Mouse (Mus musculus) stomach, postnatal 0 days (tissue): ENCODE results near the gene Cd72.

Experiments
- CTCF ChIP-seq: IDR thresholded peaks from 2 replicates; pipeline ENCODE4 v1.5.1; 2016; ENCODE audit warnings: antibody characterized with exemption, low read depth, mild to moderate bottlenecking, moderate library complexity
- EP300 ChIP-seq: optimal IDR thresholded peaks from 2 replicates; pipeline ENCODE3; 2016; ENCODE audit warnings: antibody characterized with exemption

DNA sequence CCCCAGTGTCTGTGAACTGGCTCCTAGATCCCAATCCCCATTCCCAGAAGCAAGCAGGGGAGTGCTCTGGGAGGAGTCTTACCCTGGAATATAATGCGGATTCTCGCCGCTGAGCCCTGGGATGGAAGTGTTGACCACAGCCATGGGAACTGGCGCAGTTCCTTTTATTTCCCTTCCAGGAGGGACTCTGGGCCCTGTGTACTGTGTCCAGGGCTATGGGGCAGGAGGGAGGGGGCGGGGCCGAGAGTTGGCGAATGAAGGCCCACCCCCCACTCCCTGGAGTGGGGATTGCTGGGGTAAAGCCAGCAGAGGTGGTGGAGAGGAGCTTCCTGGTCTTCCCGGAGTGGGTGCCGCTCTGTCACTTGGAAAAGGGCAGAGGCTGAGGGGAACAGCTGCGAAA is 25.5 kb downstream of the Cd72 start, which contains the start of gene Fam166b:
- TF ChIP-seq EP300 (no peak), CTCF (no peak)
